Mouse (Mus musculus) E14TG2a.4 (cell line): ENCODE data around the gene Dpf2.

ENCODE experiments used
- H3K27me3 ChIP-seq: 2 replicates; pipeline ENCODE4 v1.6.1; 2014; ENCODE audit warnings: low read length, control low read depth; ENCODE audit not compliant: insufficient read depth
- H3K36me3 ChIP-seq: 2 replicates; pipeline ENCODE4 v1.6.1; 2014; ENCODE audit warnings: low read length, control low read depth; ENCODE audit not compliant: insufficient read depth
- H3K4me1 ChIP-seq: replicated peaks from 2 replicates; pipeline ENCODE4 v1.6.1; 2014; ENCODE audit warnings: low read depth, low read length, control low read depth
- H3K4me3 ChIP-seq: replicated peaks from 2 replicates; pipeline ENCODE4 v1.5.1; 2014; ENCODE audit warnings: mild to moderate bottlenecking, low read length
- H3K9me3 ChIP-seq: 2 replicates; pipeline ENCODE4 v1.6.1; 2014; ENCODE audit warnings: low read length, control low read depth
- CTCF ChIP-seq: conservative IDR thresholded peaks from 2 replicates; pipeline ENCODE4 v1.5.1; 2014; ENCODE audit warnings: low read length
- NANOG ChIP-seq: IDR thresholded peaks from 2 replicates; pipeline ENCODE4 v1.6.1; 2014; ENCODE audit warnings: borderline replicate concordance, low read length, mixed read lengths
- POU5F1 ChIP-seq: IDR thresholded peaks from 2 replicates; pipeline ENCODE4 v1.6.1; 2014; ENCODE audit warnings: low read length, borderline replicate concordance

Dpf2 gene

DNA sequence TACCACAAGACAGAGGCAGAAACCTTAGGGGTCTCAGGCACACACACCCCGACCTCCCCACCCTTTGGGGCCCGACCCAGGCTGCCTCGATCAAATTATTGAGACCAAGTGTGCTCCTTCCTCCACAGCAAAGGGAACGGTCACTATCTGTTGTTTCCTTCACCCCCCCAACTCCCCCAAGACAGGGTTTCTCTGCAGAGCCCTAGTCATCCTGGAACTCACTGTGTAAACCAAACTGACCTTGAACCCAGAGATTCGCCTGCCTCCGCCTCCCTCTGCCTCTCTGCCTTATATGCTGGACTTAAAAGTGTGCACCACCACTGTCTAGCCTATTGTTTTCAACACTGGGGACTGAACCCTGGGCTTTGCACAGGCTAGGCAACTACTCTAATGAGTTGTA, 41.1 kb downstream of the Dpf2 start:
- Histone ChIP-seq H3K4me1 (peaks cover 54% of the 10 kb centered on the region), H3K36me3 (peaks cover 66% of the 10 kb centered on the region), H3K4me3 (peak overlapping the region; percentile 20; the same call in 1 of the 2 replicates), H3K27me3 (no peaks in the 10 kb centered on the region), H3K9me3 (no peaks in the 10 kb centered on the region)
- no peak for TF ChIP-seq NANOG
- no peak for TF ChIP-seq CTCF
- TF ChIP-seq POU5F1, result no peak

- Histone ChIP-seq H3K27me3 (no peaks in the 10 kb centered on the region), H3K4me1 (peaks cover 55% of the 10 kb centered on the region), H3K36me3 (peaks cover 70% of the 10 kb centered on the region), H3K4me3 (peak overlapping the region; percentile 20; the same call in 1 of the 2 replicates), H3K9me3 (no peaks in the 10 kb centered on the region)
- TF ChIP-seq NANOG (no peak), CTCF (no peak), POU5F1 (no peak)
These were observed 41.5 kb downstream of the Dpf2 start for GRCm38 (mm10) chr19:5871273-5871672.

GRCm38 (mm10) chr19:5868096-5868495, 44.7 kb downstream of the Dpf2 start:
- TF ChIP-seq NANOG, result no peak
- no peak for TF ChIP-seq POU5F1
- no peak for TF ChIP-seq CTCF
- H3K4me3 ChIP-seq, result no peak overlapping the region

GRCm38 (mm10) chr19:5864710-5865398, 48.0 kb downstream of the Dpf2 start:
- no peak overlapping the region for H3K4me3 ChIP-seq
- no peaks in the 10 kb centered on the region for H3K27me3 ChIP-seq
- peaks cover 12% of the 10 kb centered on the region for H3K4me1 ChIP-seq
- H3K36me3 ChIP-seq, result peaks cover 100% of the 10 kb centered on the region
- H3K9me3 ChIP-seq, result peaks cover 3% of the 10 kb centered on the region; the same call in 1 of the 2 replicates
- TF ChIP-seq CTCF (no peak), NANOG (no peak), POU5F1 (no peak)

More at GRCm38 (mm10) chr19:5868096-5868495, 44.7 kb downstream of the Dpf2 start:
- H3K27me3 ChIP-seq, result no peaks in the 10 kb centered on the region
- H3K36me3 ChIP-seq, result peaks cover 93% of the 10 kb centered on the region
- peaks cover 40% of the 10 kb centered on the region for H3K4me1 ChIP-seq
- H3K9me3 ChIP-seq, result no peaks in the 10 kb centered on the region

GRCm38 (mm10) chr19:5863776-5864175, 49.0 kb downstream of the Dpf2 start:
- no peak for TF ChIP-seq CTCF
- TF ChIP-seq NANOG, result no peak
- no peak for TF ChIP-seq POU5F1
- H3K36me3 ChIP-seq, result peaks cover 100% of the 10 kb centered on the region
- H3K27me3 ChIP-seq, result no peaks in the 10 kb centered on the region
- H3K4me1 ChIP-seq, result peaks cover 12% of the 10 kb centered on the region
- peaks cover 3% of the 10 kb centered on the region; the same call in 1 of the 2 replicates for H3K9me3 ChIP-seq
- no peak overlapping the region for H3K4me3 ChIP-seq

GRCm38 (mm10) chr19:5862335-5863085, 50.3 kb downstream of the Dpf2 start:
- H3K4me3 ChIP-seq, result no peak overlapping the region
- no peaks in the 10 kb centered on the region for H3K27me3 ChIP-seq
- peaks cover 100% of the 10 kb centered on the region for H3K36me3 ChIP-seq
- TF ChIP-seq CTCF (no peak), POU5F1 (no peak), NANOG (no peak)
- peaks cover 3% of the 10 kb centered on the region; the same call in 1 of the 2 replicates for H3K9me3 ChIP-seq
- H3K4me1 ChIP-seq, result peaks cover 25% of the 10 kb centered on the region

- no peaks in the 10 kb centered on the region for H3K27me3 ChIP-seq
- H3K9me3 ChIP-seq, result no peaks in the 10 kb centered on the region
- no peak for TF ChIP-seq CTCF
- peaks cover 44% of the 10 kb centered on the region for H3K4me1 ChIP-seq
- no peak overlapping the region for H3K4me3 ChIP-seq
- peaks cover 93% of the 10 kb centered on the region for H3K36me3 ChIP-seq
These were observed 56.2 kb downstream of the Dpf2 start for GRCm38 (mm10) chr19:5856604-5857003.

DNA sequence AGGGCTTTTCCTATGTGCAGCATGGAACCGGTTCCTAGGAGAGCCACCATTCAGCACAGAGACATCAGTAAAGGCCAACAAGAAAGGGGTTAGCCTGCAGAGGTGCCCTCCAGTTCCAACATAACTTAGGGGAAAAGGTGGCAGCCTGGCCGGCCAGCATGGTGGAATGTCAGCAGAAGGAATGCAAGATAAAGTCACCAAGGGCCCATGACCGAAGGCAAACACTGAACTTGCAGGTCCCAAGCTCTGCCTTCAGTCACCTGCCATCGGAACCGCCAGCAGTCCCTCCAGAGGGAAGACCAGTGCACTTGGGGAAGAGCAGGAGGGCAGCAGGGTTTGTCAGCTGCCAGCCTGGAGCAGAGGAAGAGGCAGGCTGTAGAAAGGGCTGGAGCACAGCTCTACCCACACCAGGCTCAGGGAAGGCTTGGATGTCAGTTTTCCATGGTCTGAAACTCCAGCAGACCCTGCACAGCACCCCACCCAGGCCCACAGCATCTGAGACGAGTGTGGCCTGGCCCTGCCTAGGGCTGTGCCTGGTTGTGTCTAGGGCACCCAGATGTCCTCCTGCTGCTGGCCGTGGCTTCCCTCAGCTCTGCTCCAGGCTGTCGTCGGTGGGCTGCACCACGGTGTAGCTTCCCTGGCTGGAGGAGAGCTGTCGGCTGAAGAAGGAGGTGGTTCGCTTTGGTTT, 60.6 kb downstream of the Dpf2 start:
- no peaks in the 10 kb centered on the region for H3K9me3 ChIP-seq

More for the DNA sequence above, 60.6 kb downstream of the Dpf2 start:
- Histone ChIP-seq H3K27me3 (no peaks in the 10 kb centered on the region), H3K36me3 (peaks cover 59% of the 10 kb centered on the region), H3K4me3 (peak overlapping the region; percentile 24; the same call in 1 of the 2 replicates), H3K4me1 (peaks cover 73% of the 10 kb centered on the region)
- TF ChIP-seq CTCF (no peak), POU5F1 (no peak)
